In the genomic region with DNA sequence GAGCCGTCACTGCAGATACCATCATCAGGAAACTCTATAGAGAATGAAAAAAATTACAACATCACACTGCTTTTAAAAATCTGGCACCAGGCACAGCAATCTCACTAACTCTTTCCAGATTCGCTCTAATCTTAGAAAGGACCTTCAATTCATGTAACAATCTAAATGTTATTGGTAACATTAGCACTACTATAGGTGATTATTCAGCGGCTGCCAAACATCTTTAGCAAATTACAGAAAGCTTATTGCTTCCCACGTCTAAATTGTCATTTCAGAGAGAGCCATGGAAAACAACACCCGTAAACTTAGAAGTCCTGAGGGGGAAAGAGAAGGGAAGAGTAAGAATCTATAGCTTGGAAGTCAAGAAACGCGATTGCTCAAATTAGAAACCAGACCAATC, we compare ENCODE assay signal across 17 mouse cellular contexts.
"Had no signal": no experiment of that assay in that cellular context is flagged by ENCODE, and none has a peak within 500 bp of the region (broad histone marks: within the 10 kb centered on the region; RNA-seq: fewer than 3 reads in every experiment).

No protein-coding gene starts in this region.

- DNase-seq: lung, adult 2 months; lung, postnatal 14 days; lung, postnatal 36 days; right cerebral cortex, postnatal 14 days; thymus, adult 2 months; thymus, postnatal 25 days; thymus, postnatal 4 days had no signal

- ATAC-seq: lung, postnatal 0 days; midbrain, embryonic 13.5 days; midbrain, embryonic 15.5 days had no signal

- H3K27me3 ChIP-seq: lung, embryonic 15.5 days; megakaryocyte, embryonic 14.5 days; midbrain, embryonic 13.5 days; midbrain, embryonic 15.5 days; neural tube, embryonic 12.5 days; stomach, embryonic 15.5 days had no signal

- H3K4me2 ChIP-seq: lung, embryonic 15.5 days; midbrain, embryonic 11.5 days; midbrain, embryonic 13.5 days; midbrain, embryonic 15.5 days; neural tube, embryonic 12.5 days; stomach, embryonic 15.5 days had no signal

- H3K4me1 ChIP-seq: megakaryocyte, embryonic 14.5 days; midbrain, embryonic 13.5 days; midbrain, embryonic 15.5 days; neural tube, embryonic 12.5 days; stomach, embryonic 15.5 days had no signal

- H3K27ac ChIP-seq: lung, embryonic 15.5 days; macrophage; midbrain, embryonic 13.5 days; midbrain, embryonic 15.5 days; neural tube, embryonic 12.5 days; stomach, embryonic 15.5 days; stomach, postnatal 0 days had no signal

- H3K4me3 ChIP-seq: lung, embryonic 15.5 days; megakaryocyte, embryonic 14.5 days; midbrain, embryonic 13.5 days; midbrain, embryonic 15.5 days; neural tube, embryonic 12.5 days; stomach, embryonic 15.5 days had no signal

- H3K9me3 ChIP-seq: lung, embryonic 15.5 days; megakaryocyte, embryonic 14.5 days; midbrain, embryonic 13.5 days; midbrain, embryonic 15.5 days; neural tube, embryonic 12.5 days; stomach, embryonic 15.5 days had no signal

- H3K9ac ChIP-seq: lung, embryonic 15.5 days; midbrain, embryonic 13.5 days; midbrain, embryonic 15.5 days; neural tube, embryonic 12.5 days; stomach, embryonic 15.5 days had no signal

- H3K36me3 ChIP-seq: lung, embryonic 15.5 days; midbrain, embryonic 13.5 days; midbrain, embryonic 15.5 days; neural tube, embryonic 12.5 days; stomach, embryonic 15.5 days had no signal
